Mouse (Mus musculus) gastrocnemius, adult 2 months (tissue): ENCODE measurements around the gene Tymp. TPM values are rescaled to one million over a fixed set of nuclear protein-coding genes. Genes with fewer than 3 reads are reported as not detected.
A peak's percentile ranks its signal among the peaks of the same experiment; 100 is the strongest.

Source experiments
- DNase-seq: peaks from one replicate; pipeline ENCODE4 v3.0.0; 2022
- H3K27ac ChIP-seq: fragments of 200-600 bp; 2 replicates; pipeline ENCODE4 v1.8.1; 2022; ENCODE audit warnings: mild to moderate bottlenecking
- H3K4me3 ChIP-seq: fragments of 200-600 bp; 2 replicates; pipeline ENCODE4 v1.8.1; 2022; ENCODE audit warnings: mild to moderate bottlenecking, moderate library complexity
- CTCF ChIP-seq: fragments of 200-600 bp; IDR thresholded peaks from 2 replicates; pipeline ENCODE4 v1.8.1; 2022; ENCODE audit warnings: antibody characterized with exemption, mild to moderate bottlenecking, moderate library complexity
- intact Hi-C: fragments of 180-260 bp; cut with DNase I; formaldehyde crosslinking; loops from one replicate; pipeline ENCODE4 v1.15.1; 2025
- long read RNA-seq, 2 experiments: library from polyadenylated mRNA; stranded (forward); transcript quantifications; one replicate each; pipeline ENCODE4 v2.0.0; 2021
- total RNA-seq, 2 experiments: library from RNA; stranded (reverse); gene quantifications; 2 replicates each; pipeline ENCODE4 v1.2.3; 2021

Tymp gene
- under 1 TPM; 0.25 to 0.64 TPM for total RNA-seq
- long read RNA-seq, experiment 1, partial matches to known transcripts: 4 of 4 reads
- long read RNA-seq, experiment 1, other reads (novel, unspliced or antisense): 0 of 4 reads
- long read RNA-seq, experiment 2, partial matches to known transcripts: 6 of 6 reads
- long read RNA-seq, experiment 2, other reads (novel, unspliced or antisense): 0 of 6 reads

GRCm38 (mm10) chr15:89376957-89377356 lies at the start of gene Tymp:
Gene Tymp, minus strand, starts transcription at chr15:89377039.
- Histone ChIP-seq H3K27ac (no peak within 1 kb of the TSS), H3K4me3 (peak within 1 kb of the TSS; percentile 20)
- no peak for DNase-seq
- intact Hi-C loops: no loop called here
- TF ChIP-seq CTCF: no peak

- peak within 1 kb of the TSS; percentile 78 for H3K4me3 ChIP-seq
- intact Hi-C loops: no loop called here
- peak within 1 kb of the TSS; percentile 99 for H3K27ac ChIP-seq
- no peak for TF ChIP-seq CTCF
- peak; percentile 88 for DNase-seq
Observed at GRCm38 (mm10) chr15:89425711-89426121, 48.9 kb upstream of the Tymp start, which contains the start of gene Cpt1b. Gene Cpt1b, minus strand, starts transcription at chr15:89425863.

GRCm38 (mm10) chr15:89424621-89425020 lies 47.8 kb upstream of the Tymp start:
- intact Hi-C loops: no loop called here
- H3K4me3 ChIP-seq: peak overlapping the region; percentile 78
- DNase-seq: no peak
- H3K27ac ChIP-seq: peak overlapping the region; percentile 99
- no peak for TF ChIP-seq CTCF

GRCm38 (mm10) chr15:89421938-89422337 lies 45.1 kb upstream of the Tymp start:
- Histone ChIP-seq H3K4me3 (no peak overlapping the region), H3K27ac (no peak overlapping the region)
- intact Hi-C loops: no loop called here
- no peak for DNase-seq
- TF ChIP-seq CTCF: no peak

- Histone ChIP-seq H3K4me3 (peak overlapping the region; percentile 32), H3K27ac (peak overlapping the region; percentile 86)
- peak; percentile 64 for DNase-seq
- no peak for TF ChIP-seq CTCF
- intact Hi-C loops: no loop called here
Observed at GRCm38 (mm10) chr15:89415282-89415681, 38.4 kb upstream of the Tymp start.

- Histone ChIP-seq H3K27ac (no peak within 1 kb of the TSS), H3K4me3 (no peak within 1 kb of the TSS)
- no peak for DNase-seq
- no peak for TF ChIP-seq CTCF
- intact Hi-C loops: no loop called here
Observed at GRCm38 (mm10) chr15:89410118-89410517, 33.3 kb upstream of the Tymp start, which contains the start of gene Syce3. Gene Syce3, minus strand, starts transcription at chr15:89410503.

GRCm38 (mm10) chr15:89406691-89407090 lies 29.9 kb upstream of the Tymp start:
- intact Hi-C loops: no loop called here
- Histone ChIP-seq H3K27ac (no peak overlapping the region), H3K4me3 (no peak overlapping the region)
- no peak for TF ChIP-seq CTCF
- no peak for DNase-seq

- Histone ChIP-seq H3K4me3 (no peak overlapping the region), H3K27ac (no peak overlapping the region)
- no peak for DNase-seq
- intact Hi-C loops: no loop called here
- TF ChIP-seq CTCF: no peak
Observed at GRCm38 (mm10) chr15:89404831-89405623, 28.2 kb upstream of the Tymp start.

- no peak overlapping the region for H3K27ac ChIP-seq
- TF ChIP-seq CTCF: no peak
- no peak for DNase-seq
- intact Hi-C loops: no loop called here
- H3K4me3 ChIP-seq: no peak overlapping the region
Observed at GRCm38 (mm10) chr15:89402471-89402870, 25.6 kb upstream of the Tymp start.

- no peak for TF ChIP-seq CTCF
- intact Hi-C loops: no loop called here
Observed at GRCm38 (mm10) chr15:89399716-89400115, 22.9 kb upstream of the Tymp start.

GRCm38 (mm10) chr15:89398146-89398545 lies 21.3 kb upstream of the Tymp start:
- H3K4me3 ChIP-seq: no peak overlapping the region
- intact Hi-C loops: no loop called here
- H3K27ac ChIP-seq: no peak overlapping the region
- TF ChIP-seq CTCF: no peak
- no peak for DNase-seq

More at GRCm38 (mm10) chr15:89399716-89400115, 22.9 kb upstream of the Tymp start:
- no peak overlapping the region for H3K27ac ChIP-seq
- DNase-seq: no peak
- H3K4me3 ChIP-seq: no peak overlapping the region

GRCm38 (mm10) chr15:89396883-89397282 lies 20.0 kb upstream of the Tymp start:
- H3K27ac ChIP-seq: no peak overlapping the region
- intact Hi-C loops: no loop called here
- no peak for DNase-seq
- H3K4me3 ChIP-seq: no peak overlapping the region
- no peak for TF ChIP-seq CTCF

- intact Hi-C loops: no loop called here
- no peak for DNase-seq
- no peak for TF ChIP-seq CTCF
- Histone ChIP-seq H3K4me3 (no peak overlapping the region), H3K27ac (no peak overlapping the region)
Observed at GRCm38 (mm10) chr15:89390081-89390480, 13.2 kb upstream of the Tymp start.
